ENCODE assay signal across 10 mouse cellular contexts in the genomic region with DNA sequence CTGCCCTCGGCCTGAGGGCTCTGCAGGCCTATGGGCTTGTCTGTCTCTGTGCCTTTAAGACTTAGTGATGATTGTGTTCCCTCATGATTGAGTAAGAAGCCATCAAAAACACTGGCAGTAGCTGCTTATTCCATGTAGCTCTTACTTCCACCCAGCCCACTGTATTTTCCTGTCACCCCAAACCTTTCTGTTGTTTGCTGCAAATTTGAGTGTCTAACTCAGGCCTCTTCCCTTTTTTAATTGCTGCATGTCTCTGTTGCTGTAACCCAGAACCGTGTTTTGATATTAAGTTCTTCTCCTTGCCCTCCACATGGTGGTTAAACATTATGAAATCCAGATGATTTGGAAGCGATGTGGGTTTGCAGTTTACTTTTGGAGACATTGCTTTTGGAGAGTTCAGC.
DNase-seq lines count a peak whose midpoint lies in the region.
"Had no signal": no experiment of that assay in that cellular context is flagged by ENCODE, and none has a peak within 500 bp of the region (broad histone marks: within the 10 kb centered on the region; RNA-seq: fewer than 3 reads in every experiment).

No protein-coding gene starts in this region.

- DNase-seq in heart, adult 11 months = peak; percentile 90
- no peak for DNase-seq in heart, postnatal 4 days
- DNase-seq in NIH3T3 (ENCODE audit: low read depth) = peak; percentile 47
- peak; percentile 50 for DNase-seq in fibroblast of lung, adult 2 months (ENCODE audit: low read depth)
- peak; percentile 50 for DNase-seq in lung, postnatal 36 days
- DNase-seq in left cerebral cortex, adult 11 months (ENCODE audit: low spot score) = no peak
- no peak for DNase-seq in gastrocnemius, postnatal 4 days (ENCODE audit: low spot score in 2 of 2)
- no peak for DNase-seq in c-Kit-positive CD71-positive TER-119-positive erythroid progenitor cells, embryonic 14.5 days (ENCODE audit: low spot score)
- DNase-seq: right cerebral cortex, postnatal 14 days; thymus, adult 18-20 months had no signal

Comparison
In these comparisons a context has a peak if more than half of its experiments do, and no peak if none do; other contexts are left out.
1. DNase-seq: peak in heart, adult 11 months (single experiment), NIH3T3 (single experiment), fibroblast of lung, adult 2 months (single experiment) and lung, postnatal 36 days (single experiment); none in heart, postnatal 4 days (single experiment), left cerebral cortex, adult 11 months (single experiment), gastrocnemius, postnatal 4 days (0 of 2) and c-Kit-positive CD71-positive TER-119-positive erythroid progenitor cells, embryonic 14.5 days (single experiment).